Mouse (Mus musculus) ES-E14 (cell line): ENCODE measurements around the gene Cdh10. TPM values are rescaled to one million over a fixed set of nuclear protein-coding genes. Genes with fewer than 3 reads are reported as not detected.

Source experiments
- DNase-seq: peaks from one replicate; pipeline ENCODE4 v3.0.0-alpha.2; 2013; ENCODE audit warnings: low read depth, low spot score
- H3K27ac ChIP-seq: 2 replicates; pipeline ENCODE4 v1.5.1; 2012; ENCODE audit warnings: low read depth, mild to moderate bottlenecking, low read length, moderate library complexity, mixed read lengths; ENCODE audit not compliant: poor library complexity, insufficient read depth, severe bottlenecking
- H3K36me3 ChIP-seq: 2 replicates; pipeline ENCODE4 v1.6.1; 2012; ENCODE audit warnings: mild to moderate bottlenecking, low read length, moderate library complexity, mixed read lengths; ENCODE audit not compliant: control insufficient read depth, poor library complexity, insufficient read depth, severe bottlenecking
- H3K4me1 ChIP-seq, 2 experiments: fragments of 150-350 bp in 1 of 2; sonication (generic) in 1 of 2; 2 replicates each; pipeline ENCODE4 v1.6.1; 2012; ENCODE audit warnings: low read length in 2 of 2, mild to moderate bottlenecking in 1 of 2, mixed read lengths in 1 of 2; ENCODE audit not compliant: control insufficient read depth in 2 of 2, insufficient read depth in 2 of 2, poor library complexity in 1 of 2
- H3K4me3 ChIP-seq, 2 experiments: fragments of 150-350 bp in 1 of 2; sonication (generic) in 1 of 2; 2 replicates each; pipeline ENCODE4 v1.5.1; 2012; ENCODE audit warnings: low read length in 2 of 2, low read depth in 1 of 2, mild to moderate bottlenecking in 1 of 2, mixed read lengths in 1 of 2; ENCODE audit not compliant: insufficient read depth in 1 of 2, poor library complexity in 1 of 2, severe bottlenecking in 1 of 2
- H3K9ac ChIP-seq: 2 replicates; pipeline ENCODE4 v1.6.1; 2012; ENCODE audit warnings: low read depth, mild to moderate bottlenecking, low read length, mixed read lengths; ENCODE audit not compliant: poor library complexity, insufficient read depth, severe bottlenecking
- H3K9me3 ChIP-seq: fragments of 150-350 bp; sonication (generic); 2 replicates; pipeline ENCODE4 v1.6.1; 2012; ENCODE audit warnings: low read depth, mild to moderate bottlenecking, low read length; ENCODE audit not compliant: control insufficient read depth, insufficient read depth
- CHD2 ChIP-seq: IDR thresholded peaks from 2 replicates; pipeline ENCODE4 v1.6.1; 2014; ENCODE audit warnings: mild to moderate bottlenecking, low read depth, low read length, inconsistent platforms
- HCFC1 ChIP-seq: IDR thresholded peaks from 2 replicates; pipeline ENCODE4 v1.6.1; 2012; ENCODE audit warnings: low read length, inconsistent platforms, borderline replicate concordance; ENCODE audit not compliant: insufficient read depth
- MAFK ChIP-seq: IDR thresholded peaks from 2 replicates; pipeline ENCODE4 v1.6.1; 2014; ENCODE audit warnings: mild to moderate bottlenecking, low read depth, low read length, inconsistent platforms; ENCODE audit not compliant: insufficient read depth
- ZC3H11A ChIP-seq: IDR thresholded peaks from 2 replicates; pipeline ENCODE4 v1.6.1; 2012; ENCODE audit warnings: low read depth, mild to moderate bottlenecking, inconsistent platforms, low read length, borderline replicate concordance
- ZNF384 ChIP-seq: IDR thresholded peaks from 2 replicates; pipeline ENCODE4 v1.6.1; 2012; ENCODE audit warnings: low read depth, low read length, inconsistent platforms
- in situ Hi-C, 2 experiments: fragments of 600-800 bp; cut with MboI; formaldehyde crosslinking; loops; one replicate each; pipeline ENCODE4 v1.15.1; 2025; ENCODE audit warnings: low sequenced_read_pairs in 2 of 2, inconsistent platforms in 1 of 2; ENCODE audit not compliant: unreplicated experiment in 2 of 2
- total RNA-seq: library from RNA; depleted of rRNA; stranded (reverse); fragments of 300-350 nt; gene quantifications from 2 replicates; pipeline ENCODE4 v1.2.3, GENCODE M21; 2012

Cdh10 gene
- total RNA-seq, 1 experiment = 1.6 TPM

DNA sequence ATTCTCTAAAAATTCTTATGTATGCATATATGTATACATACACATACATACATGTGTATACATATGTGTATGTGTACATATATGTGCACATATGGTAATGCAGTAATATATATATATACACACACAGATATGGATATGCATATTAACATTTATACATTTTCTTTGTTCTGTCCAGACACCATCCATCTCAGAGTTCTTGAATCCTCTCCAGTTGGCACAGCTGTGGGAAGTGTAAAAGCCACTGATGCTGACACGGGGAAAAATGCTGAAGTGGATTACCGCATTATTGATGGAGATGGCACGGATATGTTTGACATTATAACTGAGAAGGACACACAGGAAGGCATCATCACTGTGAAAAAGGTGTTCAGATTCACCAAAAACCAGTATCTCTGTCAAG lies 166.1 kb downstream of the Cdh10 start:
- in situ Hi-C loops = no loop called here
- DNase-seq = no peak

DNA sequence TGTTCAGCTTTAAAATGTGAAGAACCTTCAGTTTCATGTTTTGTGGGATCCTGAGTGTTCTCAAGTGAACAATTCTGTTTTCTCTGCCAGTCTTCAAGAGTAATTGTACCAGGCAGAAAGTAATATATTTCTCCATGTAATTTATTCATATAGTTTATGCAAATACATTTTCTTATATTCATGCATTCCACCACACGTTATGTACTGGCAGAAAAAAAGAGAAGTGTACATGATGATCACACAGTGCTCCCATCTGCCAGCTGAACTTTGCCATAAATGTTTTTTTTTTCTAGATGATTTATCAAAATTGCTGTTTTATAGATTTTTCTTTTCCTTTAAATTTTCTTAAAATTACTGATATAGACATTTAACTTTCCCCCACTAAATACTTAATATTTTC lies 168.9 kb downstream of the Cdh10 start:
- Histone ChIP-seq H3K9ac (no peak overlapping the region), H3K36me3 (no peaks in the 10 kb centered on the region), H3K27ac (no peak overlapping the region), H3K9me3 (no peaks in the 10 kb centered on the region), H3K4me1 (no peaks in the 10 kb centered on the region), H3K4me3 (no peak overlapping the region)
- TF ChIP-seq ZNF384 (no peak), CHD2 (no peak), MAFK (no peak), HCFC1 (no peak), ZC3H11A (no peak)
- in situ Hi-C loops = no loop called here
- no peak for DNase-seq

More for the DNA sequence above, 166.1 kb downstream of the Cdh10 start:
- H3K27ac ChIP-seq = no peak overlapping the region
- H3K4me1 ChIP-seq = no peaks in the 10 kb centered on the region
- H3K9ac ChIP-seq = no peak overlapping the region
- no peak overlapping the region for H3K4me3 ChIP-seq
- H3K36me3 ChIP-seq = no peaks in the 10 kb centered on the region
- TF ChIP-seq HCFC1 = no peak
- TF ChIP-seq CHD2 = no peak
- TF ChIP-seq ZC3H11A = no peak
- no peak for TF ChIP-seq MAFK
- TF ChIP-seq ZNF384 = no peak
- no peaks in the 10 kb centered on the region for H3K9me3 ChIP-seq

DNA sequence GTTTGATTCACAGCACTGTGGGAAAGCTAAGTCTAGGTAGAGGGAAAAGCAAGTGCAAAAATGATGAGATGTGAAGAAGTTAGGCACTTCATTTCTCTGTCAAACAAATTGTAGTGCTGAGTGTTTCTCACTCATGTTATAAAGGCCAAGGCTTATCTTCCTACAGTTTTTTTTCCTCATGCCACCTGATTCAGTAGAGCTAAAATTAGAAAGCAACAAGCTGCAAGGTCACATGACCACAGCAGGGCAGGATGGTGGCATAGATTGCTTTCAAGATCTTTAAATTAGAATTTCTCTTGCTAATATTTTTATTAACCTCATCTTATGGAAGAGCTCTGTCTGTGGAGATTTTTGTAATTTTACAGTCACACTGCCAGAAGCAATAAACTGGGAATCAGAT lies 174.8 kb downstream of the Cdh10 start:
- H3K9me3 ChIP-seq = no peaks in the 10 kb centered on the region
- no peaks in the 10 kb centered on the region for H3K36me3 ChIP-seq
- no peak for DNase-seq
- in situ Hi-C loops = no loop called here
- no peak overlapping the region for H3K4me3 ChIP-seq
- TF ChIP-seq CHD2 = no peak
- no peak for TF ChIP-seq MAFK
- no peak for TF ChIP-seq HCFC1
- TF ChIP-seq ZC3H11A = no peak
- TF ChIP-seq ZNF384 = no peak
- no peak overlapping the region for H3K27ac ChIP-seq
- no peaks in the 10 kb centered on the region for H3K4me1 ChIP-seq
- H3K9ac ChIP-seq = no peak overlapping the region

DNA sequence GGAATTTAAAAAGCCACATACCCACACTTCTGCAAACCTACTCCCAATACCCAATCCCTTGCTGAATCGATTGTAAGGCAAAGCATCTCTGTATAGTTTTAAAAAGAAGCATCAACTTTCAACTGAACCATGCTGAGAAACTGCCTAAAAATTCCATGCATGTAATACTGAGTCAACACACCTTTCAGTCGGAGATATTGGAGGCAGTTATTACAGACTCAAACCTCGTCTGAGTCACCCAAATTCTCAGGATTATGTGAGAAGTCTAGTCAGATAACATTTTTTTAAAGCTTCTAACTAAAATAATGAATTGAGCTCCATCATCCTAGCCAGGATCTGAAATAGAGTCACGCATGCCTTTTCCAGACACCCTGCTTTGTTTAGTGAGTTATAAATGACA lies 175.5 kb downstream of the Cdh10 start:
- no peak overlapping the region for H3K4me3 ChIP-seq
- TF ChIP-seq CHD2 = no peak
- no peak for TF ChIP-seq HCFC1
- no peak for TF ChIP-seq ZNF384
- no peak for TF ChIP-seq MAFK
- TF ChIP-seq ZC3H11A = no peak
- H3K27ac ChIP-seq = no peak overlapping the region
- H3K9ac ChIP-seq = no peak overlapping the region
- H3K9me3 ChIP-seq = no peaks in the 10 kb centered on the region
- DNase-seq = no peak
- no peaks in the 10 kb centered on the region for H3K36me3 ChIP-seq
- no peaks in the 10 kb centered on the region for H3K4me1 ChIP-seq
- in situ Hi-C loops = no loop called here

DNA sequence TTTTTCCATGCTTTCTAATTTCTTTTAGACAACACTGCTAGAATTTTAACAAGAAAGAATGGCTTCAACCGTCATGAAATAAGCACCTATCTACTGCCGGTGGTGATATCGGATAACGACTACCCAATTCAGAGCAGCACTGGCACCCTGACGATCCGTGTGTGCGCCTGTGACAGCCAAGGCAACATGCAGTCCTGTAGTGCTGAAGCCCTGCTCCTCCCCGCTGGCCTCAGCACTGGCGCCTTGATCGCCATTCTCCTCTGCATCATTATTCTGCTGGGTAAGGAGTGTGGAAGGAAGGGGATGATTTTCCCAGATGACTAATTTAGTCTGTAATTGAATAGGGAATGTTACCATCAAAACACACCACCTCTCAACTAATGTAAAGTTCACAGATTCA lies 192.1 kb downstream of the Cdh10 start:
- Histone ChIP-seq H3K9me3 (no peaks in the 10 kb centered on the region), H3K9ac (no peak overlapping the region), H3K4me3 (no peak overlapping the region), H3K36me3 (no peaks in the 10 kb centered on the region), H3K27ac (peak overlapping the region; percentile 25; the same call in 1 of the 2 replicates), H3K4me1 (no peaks in the 10 kb centered on the region)
- in situ Hi-C loops = no loop called here
- TF ChIP-seq ZNF384 = no peak
- no peak for TF ChIP-seq HCFC1
- no peak for TF ChIP-seq MAFK
- no peak for TF ChIP-seq CHD2
- no peak for TF ChIP-seq ZC3H11A
- no peak for DNase-seq
